Mouse (Mus musculus): ENCODE data around the gene Gm13757.
"Not testable (repeated sequence)": the region's sequence is repeated elsewhere in the genome, so short reads cannot be mapped to it uniquely, and the experiment has no call there.

The Gm13757 gene

GRCm38 (mm10) chr2:88449031-88449430 is at the start of gene Gm13757:
TSS of gene Gm13757 (minus strand) at chr2:88449131.
- in situ Hi-C loops (cut with MboI, MseI), result loop anchor here (10.0 kb wide), 1 partner anchor 496 kb away; no protein-coding TSS in a partner anchor

- in situ Hi-C loops (cut with MboI, MseI), result no loop called here
Observed at GRCm38 (mm10) chr2:88493020-88493419, 44.1 kb upstream of the Gm13757 start, which contains the start of gene Olfr1185-ps1. TSS of gene Olfr1185-ps1 (plus strand) at chr2:88493320.

GRCm38 (mm10) chr2:88483298-88483697 is 34.4 kb upstream of the Gm13757 start, which contains the start of gene Olfr1184:
TSS of gene Olfr1184 (plus strand) at chr2:88483598.
- in situ Hi-C loops (cut with MboI, MseI), result no loop called here

GRCm38 (mm10) chr2:88454567-88454966 is 5.6 kb upstream of the Gm13757 start, which contains the start of gene Olfr1183:
TSS of gene Olfr1183 (plus strand) at chr2:88454867.
- in situ Hi-C loops (cut with MboI, MseI), result not testable (repeated sequence)

GRCm38 (mm10) chr2:88426071-88426470 is 22.9 kb downstream of the Gm13757 start, which contains the start of gene Olfr1181:
TSS of gene Olfr1181 (minus strand) at chr2:88426171.
- in situ Hi-C loops (cut with MboI, MseI), result no loop called here

- in situ Hi-C loops (cut with MboI, MseI), result no loop called here
Observed at GRCm38 (mm10) chr2:88419051-88419450, 29.9 kb downstream of the Gm13757 start, which contains the start of gene Olfr1180. TSS of gene Olfr1180 (minus strand) at chr2:88419151.

GRCm38 (mm10) chr2:88406353-88406752 is 42.6 kb downstream of the Gm13757 start, which contains the start of gene Olfr1179:
TSS of gene Olfr1179 (minus strand) at chr2:88406453.
- in situ Hi-C loops (cut with MboI, MseI), result no loop called here
